Mouse (Mus musculus) mature B cell (primary cell): Measurements from ENCODE around the gene Grb7.

Experiments
- in situ Hi-C: fragments of 300-500 bp; cut with MboI; formaldehyde crosslinking; loops from 2 replicates; pipeline ENCODE4 v1.14.3; 2019

Grb7 gene

DNA sequence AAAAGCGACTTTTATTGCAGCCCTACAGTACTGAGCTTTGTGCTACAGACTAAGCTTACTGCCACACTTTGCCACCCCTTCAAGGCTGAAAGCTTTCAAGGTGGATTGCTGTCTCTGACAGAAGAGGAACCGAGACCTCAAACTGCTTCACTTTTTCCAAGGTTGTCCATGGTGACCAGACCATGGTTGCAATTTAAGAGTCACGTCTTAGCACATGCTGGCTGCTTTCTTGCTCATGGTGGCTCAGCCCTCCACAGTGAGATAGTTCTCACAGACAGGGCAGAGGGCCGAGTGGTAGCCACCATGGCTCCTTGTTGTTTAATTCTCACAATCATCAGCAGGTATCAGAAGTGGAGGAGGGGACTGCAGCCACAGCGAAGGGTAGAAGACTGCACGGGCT lies 24.6 kb downstream of the Grb7 start:
- in situ Hi-C loops, result no loop called here

DNA sequence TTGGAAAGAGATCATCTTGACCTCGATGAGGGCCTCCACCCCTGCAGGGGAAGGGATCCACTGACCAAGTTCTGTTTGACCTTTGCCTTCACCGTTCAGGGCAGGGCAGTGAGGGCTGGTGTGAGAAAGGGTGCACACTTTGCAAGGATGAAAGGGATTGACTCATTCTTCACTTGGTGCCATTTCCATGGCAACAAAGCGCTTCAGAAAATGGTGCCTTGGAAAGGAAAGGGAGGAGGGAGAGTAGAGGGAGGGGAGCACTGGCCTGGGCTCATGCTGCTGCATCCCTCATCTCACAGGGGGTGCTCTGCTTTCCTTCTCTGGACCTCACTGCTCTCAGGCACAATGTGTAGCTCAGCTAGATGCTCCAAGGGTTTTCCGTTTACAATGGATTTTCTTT lies 26.5 kb downstream of the Grb7 start:
- in situ Hi-C loops, result no loop called here

DNA sequence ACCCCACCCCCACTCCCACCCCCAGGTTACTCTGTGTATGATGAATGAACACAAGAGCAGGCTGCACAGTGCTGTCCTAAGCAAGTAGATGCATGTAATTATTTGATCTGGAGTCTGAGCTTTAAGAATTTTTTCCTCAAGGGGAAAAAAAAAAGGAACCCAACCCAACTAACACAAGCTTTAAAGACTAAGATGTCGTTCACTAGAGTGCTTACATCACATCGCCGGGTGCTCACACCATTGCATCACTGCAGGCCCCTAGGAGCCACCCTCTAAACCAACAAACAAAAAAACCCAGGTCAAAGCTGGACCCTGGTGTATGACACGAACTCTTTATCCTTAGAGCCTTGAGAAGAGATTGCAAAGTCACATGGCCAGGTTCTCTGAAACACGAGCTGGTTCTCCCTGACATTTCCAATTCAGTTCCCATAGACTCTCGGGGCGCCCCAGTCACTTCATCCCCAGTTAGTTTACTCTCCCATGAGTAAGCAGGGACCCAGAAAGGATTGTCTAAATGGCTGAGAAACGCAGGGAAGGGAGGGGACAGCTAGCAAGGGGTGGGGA lies 27.8 kb downstream of the Grb7 start:
- in situ Hi-C loops, result no loop called here

DNA sequence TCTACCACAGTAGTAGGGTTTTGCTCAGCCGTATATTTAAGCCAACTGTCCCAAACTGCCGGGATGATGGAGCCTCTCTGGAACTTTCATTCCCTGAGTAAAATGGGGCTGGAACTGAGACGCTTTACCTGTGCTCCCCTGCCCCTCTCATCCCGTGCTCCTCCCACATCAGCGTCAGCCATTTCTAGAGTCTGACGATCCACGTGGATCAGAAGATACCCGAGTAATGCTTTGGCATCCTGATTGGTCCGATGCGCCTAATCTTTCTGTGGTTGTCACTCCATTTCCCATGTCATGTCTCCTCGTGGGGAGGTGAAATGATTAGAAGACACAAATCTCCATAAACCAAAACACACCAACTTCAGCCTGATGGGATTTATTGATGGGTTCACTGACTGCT lies 28.8 kb downstream of the Grb7 start:
- in situ Hi-C loops, result no loop called here

DNA sequence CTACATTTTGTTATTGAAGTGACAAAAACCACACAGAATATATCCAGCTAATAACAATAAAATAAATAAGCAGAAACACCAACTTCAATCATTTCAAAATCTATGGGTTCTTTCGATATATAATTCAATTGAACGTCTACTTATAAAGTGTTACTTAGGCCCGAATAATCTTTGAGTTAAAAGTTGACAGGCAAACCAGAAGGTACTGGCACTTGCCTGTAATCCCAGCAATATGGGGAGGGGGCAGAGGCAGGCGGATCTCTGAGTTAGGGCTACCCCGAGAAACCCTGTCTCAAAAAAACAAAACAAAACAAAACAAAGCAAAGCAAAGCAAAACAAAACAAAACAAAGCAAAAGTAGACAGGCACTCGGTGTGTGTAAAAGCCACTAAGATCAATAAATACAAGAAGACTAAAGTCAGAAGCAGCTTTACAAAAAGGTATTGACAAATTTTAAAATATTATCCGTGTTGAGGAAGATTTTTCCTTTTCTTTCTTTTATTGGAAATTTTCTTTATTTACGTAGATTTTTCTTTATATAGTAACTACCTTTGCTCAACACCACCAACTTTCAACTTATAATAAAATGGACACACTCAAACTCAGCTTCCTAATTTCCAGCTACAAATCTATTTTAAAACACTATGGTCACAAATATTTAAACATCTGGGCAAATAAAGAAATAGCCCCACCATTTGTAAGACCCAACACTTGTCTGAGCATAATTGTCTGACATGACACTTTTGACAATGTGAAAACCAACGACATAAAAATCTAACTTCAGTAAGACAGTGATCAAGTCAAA lies 29.6 kb downstream of the Grb7 start:
- in situ Hi-C loops, result no loop called here

DNA sequence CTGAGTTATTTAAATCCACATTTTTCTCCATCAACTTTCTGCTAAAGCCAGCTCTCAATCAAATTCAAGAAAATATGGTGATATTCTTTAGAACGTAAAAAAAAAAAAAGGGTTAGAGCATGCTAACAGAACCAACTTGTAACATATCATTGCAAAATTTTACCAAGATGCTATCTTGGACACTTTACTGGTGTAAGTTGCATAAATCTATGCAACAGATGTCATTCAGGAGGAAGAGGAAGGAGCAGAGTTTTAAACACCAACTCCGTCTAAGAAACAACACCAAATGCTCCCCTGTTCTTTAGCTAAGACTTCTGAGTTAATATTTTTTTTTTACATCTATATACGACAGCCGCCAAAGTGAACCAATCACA lies 30.2 kb downstream of the Grb7 start:
- in situ Hi-C loops, result no loop called here

DNA sequence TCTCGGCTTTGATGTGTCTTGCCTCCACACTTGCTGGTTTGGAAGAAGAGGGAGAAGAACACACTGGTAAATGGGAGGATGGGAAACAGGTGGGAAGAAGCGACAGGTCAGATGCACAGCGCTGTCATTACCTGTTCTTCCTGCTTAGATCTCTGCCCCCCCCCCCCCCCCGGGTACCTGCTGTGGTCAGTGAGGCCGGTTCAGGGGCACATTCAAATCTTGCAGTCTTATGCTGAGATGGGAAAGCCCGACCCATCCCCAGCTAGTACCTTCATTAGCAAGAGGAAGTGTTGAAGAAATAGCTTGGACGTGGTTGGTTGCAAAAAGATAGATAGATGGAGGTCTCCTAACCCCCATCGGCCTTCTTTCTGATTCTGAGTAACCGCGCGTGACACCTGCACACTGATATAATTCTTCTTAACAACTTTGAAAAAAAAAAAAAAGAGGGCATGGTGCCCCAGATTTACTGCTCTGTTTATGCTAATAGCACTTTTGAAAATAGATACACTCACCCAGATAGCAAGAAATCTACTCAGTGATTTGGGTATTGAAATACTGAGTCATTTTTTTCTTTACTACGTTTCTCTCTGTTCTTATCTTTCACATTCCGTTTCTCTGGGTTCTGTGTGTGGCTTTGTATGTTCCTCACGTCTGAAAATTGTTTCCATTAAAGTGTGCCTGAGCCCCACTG lies 31.0 kb downstream of the Grb7 start:
- in situ Hi-C loops, result no loop called here

DNA sequence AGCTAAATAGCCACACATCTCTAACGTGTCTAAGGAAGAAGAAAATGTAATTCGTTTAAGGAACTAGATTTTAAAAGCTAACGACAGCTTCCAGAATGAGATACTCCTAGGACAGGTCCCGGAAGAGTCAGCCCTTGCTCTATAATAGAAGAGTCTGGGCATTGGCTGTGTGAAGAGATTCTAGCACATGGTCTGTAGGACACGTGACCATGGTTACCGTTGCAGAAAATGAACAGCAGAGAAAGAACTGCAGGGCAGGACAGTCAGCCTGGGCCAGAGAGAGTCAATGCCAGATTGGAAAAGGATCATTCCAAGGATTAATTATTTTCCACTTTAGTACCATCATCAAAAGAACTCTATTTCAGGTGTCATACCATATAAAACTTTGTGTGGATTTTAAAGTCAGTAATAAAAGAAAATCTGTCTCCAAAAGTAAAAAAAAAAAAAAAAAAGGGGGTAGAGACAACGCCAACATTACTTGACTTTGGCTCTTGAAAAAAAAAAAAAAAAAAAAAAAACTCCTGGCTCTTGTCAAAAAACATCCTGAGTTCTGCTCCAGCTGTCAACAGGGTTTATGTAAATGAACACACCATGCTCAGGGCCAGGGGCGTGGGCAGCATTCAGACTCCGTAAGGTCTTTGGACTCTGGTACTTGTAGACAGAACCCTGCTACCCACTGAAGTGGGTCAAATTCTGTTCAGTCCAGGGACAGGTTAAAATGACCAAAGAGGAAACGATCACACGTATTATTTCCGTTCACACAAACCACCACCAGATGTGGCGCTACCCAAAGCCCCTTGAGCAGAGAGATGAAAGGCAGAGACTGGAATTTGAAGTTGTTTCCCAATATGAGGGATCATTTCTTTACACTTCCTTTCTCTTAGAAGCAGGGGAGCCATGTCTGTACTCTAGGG lies 33.1 kb downstream of the Grb7 start:
- in situ Hi-C loops, result no loop called here

DNA sequence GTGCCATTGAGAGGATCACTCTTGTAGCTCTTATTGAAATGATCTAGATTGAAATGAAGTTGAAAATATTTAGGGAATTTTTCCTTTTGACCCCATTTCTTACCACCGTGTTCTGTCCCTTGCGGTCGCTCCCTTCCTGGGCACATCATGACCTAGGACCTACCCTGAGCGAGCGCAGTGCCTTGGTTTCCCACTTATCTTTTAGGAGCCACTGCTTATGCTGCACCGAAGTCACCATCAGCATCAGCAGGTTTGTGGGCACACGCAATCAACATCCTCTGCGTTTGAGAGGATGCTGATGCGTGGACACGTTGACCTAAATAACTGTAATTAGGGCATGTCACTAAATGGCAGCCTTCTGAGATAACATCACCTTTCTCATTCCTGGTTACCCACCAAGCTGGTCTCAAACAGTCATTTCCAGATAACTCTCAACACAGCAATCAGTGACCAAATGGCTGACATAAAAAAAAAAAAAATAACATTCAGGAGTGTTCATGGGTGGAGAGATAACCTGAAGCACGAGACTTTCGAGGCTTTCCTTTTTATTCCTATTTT lies 33.8 kb downstream of the Grb7 start:
- in situ Hi-C loops, result no loop called here

DNA sequence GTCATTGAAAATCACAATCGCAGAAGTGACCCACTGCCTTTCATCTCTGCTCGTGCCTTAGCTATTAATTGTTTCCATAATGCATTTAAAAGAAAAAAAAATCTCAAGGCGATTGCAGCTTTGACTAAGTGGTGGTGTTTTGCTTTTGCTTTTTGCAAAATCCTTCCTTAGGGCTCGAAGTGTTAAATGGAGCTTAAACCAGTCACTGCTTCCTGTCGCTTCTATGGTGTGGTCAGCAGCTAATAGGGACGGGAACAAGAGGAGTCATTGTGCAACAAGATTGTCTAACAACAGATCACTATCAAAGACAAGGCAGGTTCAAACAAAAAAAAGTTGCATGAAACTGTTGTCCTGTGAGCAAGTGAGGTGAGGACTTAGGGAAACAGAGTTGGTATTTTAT lies 35.0 kb downstream of the Grb7 start:
- in situ Hi-C loops, result no loop called here

DNA sequence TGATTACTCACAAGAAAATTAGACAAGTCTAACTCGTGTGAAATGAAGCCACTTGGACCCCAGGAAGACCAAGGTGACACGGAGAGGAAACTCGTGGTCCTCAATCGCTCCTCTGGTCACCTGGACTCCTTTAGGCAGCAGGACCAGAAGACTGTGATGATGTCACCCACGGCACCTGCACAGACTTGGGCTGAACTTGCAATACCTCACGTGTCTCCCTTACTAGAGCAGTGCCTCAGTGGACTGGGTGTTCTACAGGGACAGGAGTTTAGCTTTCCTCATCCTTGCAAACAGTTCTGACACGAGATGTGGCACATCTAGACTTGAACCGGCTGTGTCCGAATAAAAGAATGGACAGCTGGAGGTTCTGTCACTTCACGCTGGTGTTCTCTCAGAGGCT lies 35.9 kb downstream of the Grb7 start:
- in situ Hi-C loops, result no loop called here

DNA sequence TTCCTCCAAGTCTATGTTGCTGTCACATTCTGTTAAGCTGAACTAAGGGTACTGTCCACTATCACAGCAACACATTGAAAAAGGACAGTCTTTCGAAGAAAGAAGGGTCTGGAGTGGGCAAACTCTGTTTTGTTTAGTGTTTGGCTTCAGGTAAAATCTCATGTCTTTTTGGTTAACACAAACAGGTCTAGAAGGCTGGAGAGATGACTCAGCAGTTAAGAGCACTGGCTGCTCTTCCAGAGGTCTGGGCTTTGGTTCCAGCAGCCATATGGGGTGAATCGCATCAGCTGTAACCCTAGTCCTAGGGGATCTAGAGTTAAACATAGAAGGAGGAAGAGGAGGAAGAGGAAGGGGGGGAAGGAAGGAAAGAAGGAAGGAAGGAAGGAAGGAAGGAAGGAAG lies 39.6 kb downstream of the Grb7 start:
- in situ Hi-C loops, result no loop called here

DNA sequence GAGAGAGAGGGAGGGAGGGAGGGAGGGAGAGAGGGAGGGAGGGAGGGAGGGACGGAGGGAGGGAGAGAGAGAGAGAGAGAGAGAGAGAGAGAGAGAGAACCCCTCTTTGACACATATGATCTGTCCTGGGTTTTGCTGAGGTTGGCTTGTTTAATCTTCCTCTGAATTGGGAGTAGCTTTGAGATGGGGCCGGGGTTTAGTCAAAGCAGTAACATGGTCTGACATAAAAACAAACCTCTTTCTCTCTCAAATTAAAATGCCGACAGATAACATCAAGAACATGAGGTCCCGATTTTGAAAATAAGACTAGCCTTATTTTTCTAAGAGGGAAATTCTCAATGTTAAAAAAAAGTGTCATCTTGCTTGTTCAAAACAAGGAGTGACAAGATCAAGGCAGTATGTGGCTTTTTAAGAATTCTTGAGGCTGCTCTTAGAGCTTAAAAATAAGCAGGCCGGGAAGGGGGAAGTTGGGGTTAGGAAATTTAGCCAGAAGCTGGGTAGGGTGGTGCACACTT lies 41.4 kb downstream of the Grb7 start:
- in situ Hi-C loops, result no loop called here

DNA sequence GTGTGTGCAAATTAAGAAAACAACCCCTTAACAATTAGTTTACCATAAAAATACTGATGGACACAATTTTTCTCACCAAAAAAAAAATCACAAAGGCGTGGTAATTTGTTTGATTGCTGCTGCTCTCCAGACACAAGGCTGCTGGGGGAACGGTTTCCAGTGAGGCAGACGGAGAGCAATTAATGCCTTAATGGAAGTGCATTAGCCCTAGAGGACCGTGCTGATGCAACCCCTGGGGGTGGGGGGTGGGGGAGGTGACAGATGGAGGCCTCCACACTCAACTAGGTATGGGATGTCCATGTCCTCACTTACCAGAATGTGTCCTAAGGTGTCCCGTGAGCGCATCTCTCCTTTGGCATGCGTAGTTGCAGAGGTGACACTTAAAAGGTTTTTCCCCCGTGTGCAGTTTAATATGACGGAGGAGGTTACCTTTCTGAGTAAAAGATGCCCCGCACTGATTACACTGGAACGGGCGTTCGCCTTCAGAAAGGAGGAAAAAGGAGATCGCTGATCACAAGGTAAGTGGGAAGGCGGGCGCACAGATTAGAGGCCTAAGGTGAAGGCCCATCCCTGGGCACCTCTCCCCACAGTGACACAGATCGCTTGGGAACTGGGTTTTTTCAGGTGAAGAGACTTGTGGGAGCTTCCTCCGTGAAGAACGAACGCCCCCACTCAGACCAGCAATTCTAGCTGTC lies 42.5 kb downstream of the Grb7 start:
- in situ Hi-C loops, result no loop called here

DNA sequence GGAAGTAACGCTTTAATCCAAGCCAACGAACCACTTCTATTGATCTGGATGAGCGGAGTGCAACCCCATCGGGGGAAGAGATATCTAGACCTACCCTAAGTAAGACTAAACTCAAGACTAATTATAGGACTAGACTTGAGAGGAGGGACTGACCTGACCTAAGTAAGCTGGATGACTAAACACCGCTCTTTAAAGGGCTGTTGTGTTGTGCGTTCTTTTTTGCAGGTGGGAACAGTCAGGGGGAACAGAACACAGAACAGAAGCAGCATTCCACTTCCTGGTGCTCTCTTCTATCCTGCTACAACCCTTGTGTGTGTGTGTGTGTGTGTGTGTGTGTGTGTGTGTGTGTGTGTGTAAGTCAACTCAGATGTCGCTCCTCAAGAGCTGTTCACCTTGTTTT lies 45.4 kb downstream of the Grb7 start:
- in situ Hi-C loops, result no loop called here

DNA sequence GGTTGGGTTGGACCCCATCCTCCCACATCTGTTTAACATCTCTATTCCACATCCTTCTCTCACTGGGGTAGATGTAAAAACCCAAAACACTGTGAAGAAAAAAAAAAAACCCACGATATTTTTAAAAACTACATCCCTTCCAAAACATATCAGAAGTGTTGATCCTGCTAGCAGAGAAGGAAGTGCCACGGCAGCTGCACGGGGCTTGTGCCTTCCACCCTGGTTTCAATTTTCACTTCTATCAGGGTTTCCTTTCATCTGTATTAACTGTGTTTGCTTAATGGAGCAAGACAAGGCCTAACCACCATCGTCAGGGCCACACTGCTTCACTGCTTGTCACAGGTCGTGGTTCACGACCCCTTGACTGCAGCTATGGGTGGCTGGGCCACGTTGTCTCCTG lies 46.8 kb downstream of the Grb7 start:
- in situ Hi-C loops, result no loop called here

DNA sequence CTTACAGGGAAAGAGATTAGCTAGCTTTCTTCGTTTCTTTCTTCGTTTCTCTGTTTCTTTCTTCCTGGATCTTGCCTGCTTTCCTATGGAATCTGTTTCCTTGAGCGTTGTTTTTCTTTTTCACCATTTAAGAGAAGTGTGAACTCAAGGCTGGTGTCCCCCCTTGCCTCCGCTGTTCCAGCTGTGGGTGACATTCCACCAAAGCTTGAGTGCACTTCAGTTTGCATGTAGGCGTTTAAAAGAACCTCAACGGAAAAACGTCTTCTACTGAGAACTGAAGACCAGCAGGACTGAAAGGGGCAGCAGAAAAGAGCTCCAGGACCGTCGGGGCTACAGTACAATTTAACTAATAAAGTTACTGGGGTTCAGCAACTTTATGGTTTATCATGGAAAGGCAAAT lies 47.2 kb downstream of the Grb7 start:
- in situ Hi-C loops, result no loop called here

DNA sequence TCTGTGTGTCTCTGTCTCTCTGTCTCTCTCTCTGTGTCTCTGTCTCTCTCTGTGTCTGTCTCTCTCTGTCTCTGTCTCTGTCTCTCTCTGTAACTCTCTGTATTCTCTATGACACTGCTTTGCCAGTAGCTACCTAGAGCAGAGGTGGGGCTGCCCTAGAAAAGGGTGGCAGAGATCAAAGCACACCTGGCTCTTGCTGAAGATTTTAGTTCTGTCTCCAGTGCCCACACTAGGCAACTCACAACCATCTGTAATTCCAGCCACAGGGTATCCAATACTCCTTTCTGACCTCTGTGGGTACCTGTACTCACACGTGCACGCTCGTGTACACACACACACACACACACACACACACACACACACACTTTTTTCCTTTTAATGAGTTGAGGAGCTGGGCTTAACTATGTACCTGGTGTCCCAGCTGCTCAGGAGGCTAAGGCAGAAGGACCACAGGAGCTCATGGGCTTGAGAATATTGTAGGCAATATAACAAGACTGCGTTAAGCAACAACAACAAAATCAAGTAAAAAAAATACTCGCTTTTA lies 49.1 kb downstream of the Grb7 start:
- in situ Hi-C loops, result no loop called here

DNA sequence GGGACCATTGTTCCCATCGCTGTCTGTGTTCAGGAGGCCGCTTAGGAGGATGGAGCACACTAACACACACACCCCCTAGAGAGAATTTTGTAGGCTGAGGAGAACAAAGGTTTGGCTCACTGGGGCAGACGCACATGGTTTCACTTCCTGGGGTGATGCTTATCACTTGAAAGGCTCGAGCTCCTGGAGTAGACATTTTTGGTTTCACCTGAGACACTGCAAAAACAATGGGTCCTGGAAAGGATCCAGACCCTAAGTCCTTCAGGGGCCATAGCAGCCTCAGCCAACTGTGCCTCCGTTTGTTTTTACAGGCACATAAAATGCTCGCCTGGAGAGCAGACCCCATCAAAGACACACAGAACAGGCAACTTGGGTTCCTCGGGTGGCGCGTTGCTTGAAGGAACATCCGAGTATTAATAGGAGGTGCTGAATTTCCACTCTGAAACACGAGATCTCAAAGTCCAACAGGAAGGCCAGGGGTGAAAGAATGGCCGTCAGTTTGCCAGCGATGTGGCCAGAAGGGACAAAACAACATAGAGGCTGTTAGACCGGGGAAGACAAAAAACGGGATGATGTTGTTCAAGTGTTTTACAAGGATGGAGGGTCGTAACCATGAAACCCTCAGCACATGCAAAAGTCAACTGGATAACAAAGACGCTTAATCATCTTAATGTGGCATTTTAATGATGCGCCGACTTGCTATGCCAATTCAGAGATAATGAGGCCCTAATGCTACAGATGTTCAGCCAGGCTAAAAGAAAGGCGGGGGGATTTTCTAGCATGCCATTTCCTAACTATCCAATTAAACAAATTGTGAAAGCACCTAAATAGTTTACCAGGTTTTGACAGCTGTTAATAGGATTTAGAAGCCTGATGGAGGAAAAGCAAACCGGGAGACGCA lies 51.4 kb downstream of the Grb7 start:
- in situ Hi-C loops, result no loop called here

DNA sequence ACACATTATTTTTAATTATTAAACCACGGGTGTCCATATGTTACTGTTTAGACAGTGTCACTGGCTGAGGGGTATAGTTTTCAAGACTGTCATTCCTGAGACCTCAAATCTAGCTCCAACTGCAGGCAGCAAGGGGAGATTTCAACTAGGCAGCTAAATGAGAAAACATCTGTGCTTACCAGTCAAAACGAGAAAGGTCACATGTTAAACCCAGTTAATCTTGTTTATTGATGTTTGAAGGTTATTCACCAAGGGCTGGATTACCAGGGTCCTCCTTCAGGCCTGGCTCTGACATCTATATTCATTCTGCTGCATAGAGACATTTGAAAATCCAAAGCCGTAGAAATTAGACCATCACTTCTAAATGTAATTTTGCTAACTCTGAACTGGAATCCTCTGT lies 58.7 kb downstream of the Grb7 start:
- in situ Hi-C loops, result no loop called here
